Comparison of ENCODE assay signal across 11 mouse cellular contexts in the genomic region with DNA sequence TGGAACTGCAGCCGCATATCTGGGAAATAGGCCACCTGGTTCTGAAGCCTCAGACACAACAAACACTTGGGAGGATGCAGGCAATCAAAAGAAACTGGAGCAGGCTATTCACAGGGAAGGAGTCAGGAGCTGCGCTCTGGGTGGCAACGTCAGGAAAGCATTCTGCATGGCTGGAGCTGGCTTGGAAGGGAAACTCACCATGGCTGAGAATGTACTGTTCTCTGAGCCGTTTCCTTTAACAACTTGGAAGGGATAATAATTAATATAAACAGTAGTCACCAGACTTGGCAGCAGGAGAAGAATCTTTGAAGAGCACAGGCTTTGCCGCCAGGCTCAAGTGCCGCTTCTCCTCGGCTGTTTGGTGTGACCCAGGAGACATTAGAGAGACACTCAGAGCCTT.
DNase-seq lines count a peak whose midpoint lies in the region; ATAC-seq and TF ChIP-seq lines count a peak whose summit lies in the region.
"Had no signal": no experiment of that assay in that cellular context is flagged by ENCODE, and none has a peak within 500 bp of the region (broad histone marks: within the 10 kb centered on the region; RNA-seq: fewer than 3 reads in every experiment).

No protein-coding gene starts in this region.

- H3K27me3 ChIP-seq in intestine, embryonic 15.5 days (replicated peaks), result no peaks in the 10 kb centered on the region
- no peaks in the 10 kb centered on the region for H3K27me3 ChIP-seq in intestine, postnatal 0 days (replicated peaks; ENCODE audit: control insufficient read depth, insufficient read depth, low read length)
- H3K27me3 ChIP-seq in Patski, result peaks cover 35% of the 10 kb centered on the region
- H3K27me3 ChIP-seq in lung, embryonic 14.5 days (ENCODE audit: insufficient read depth, low read length), result no peaks in the 10 kb centered on the region

- CTCF ChIA-PET in Patski (lab: Charles Lee), result interaction anchor here (1.1 kb wide), 1 partner anchor 14 kb away, joined by 3 read pairs; no protein-coding TSS in a partner anchor

- H3K4me1 ChIP-seq in intestine, embryonic 15.5 days (replicated peaks), result peaks cover 3% of the 10 kb centered on the region
- no peaks in the 10 kb centered on the region for H3K4me1 ChIP-seq in intestine, postnatal 0 days (replicated peaks; ENCODE audit: control insufficient read depth, insufficient read depth, low read length)
- peaks cover 3% of the 10 kb centered on the region; the same call in 1 of the 2 replicates for H3K4me1 ChIP-seq in lung, embryonic 14.5 days (ENCODE audit: insufficient read depth)

- no peak overlapping the region for H3K9ac ChIP-seq in intestine, embryonic 15.5 days
- no peak overlapping the region for H3K9ac ChIP-seq in intestine, postnatal 0 days (ENCODE audit: low read depth, low read length)
- no peak overlapping the region for H3K9ac ChIP-seq in lung, embryonic 14.5 days

- no peaks in the 10 kb centered on the region for H3K36me3 ChIP-seq in intestine, embryonic 15.5 days
- H3K36me3 ChIP-seq in intestine, postnatal 0 days (ENCODE audit: control insufficient read depth, insufficient read depth), result no peaks in the 10 kb centered on the region
- H3K36me3 ChIP-seq in lung, embryonic 14.5 days (ENCODE audit: insufficient read depth), result no peaks in the 10 kb centered on the region
- H3K36me3 ChIP-seq: G1E had no signal

- POLR2A ChIA-PET in Patski (lab: Charles Lee), result no interaction called here

- H3K4me3 ChIP-seq in intestine, embryonic 15.5 days (replicated peaks), result no peak overlapping the region
- no peak overlapping the region for H3K4me3 ChIP-seq in intestine, postnatal 0 days (ENCODE audit: low read depth, low read length)
- H3K4me3 ChIP-seq in lung, embryonic 14.5 days (ENCODE audit: low read depth, low read length), result no peak overlapping the region

- in situ Hi-C loops in Patski (cut with MboI; ENCODE audit: low pct_unique_long_range_greater_than_20kb), result no loop called here

- DNase-seq in Patski (ENCODE audit: low read depth, low spot score), result peak; percentile 39
- peak; percentile 11 to 18 for DNase-seq in frontal cortex, postnatal 36 days (ENCODE audit: low spot score in 2 of 2)
- DNase-seq in lung, embryonic 14.5 days, result peak; percentile 59
- no peak for DNase-seq in adrenal gland, postnatal 14 days
- DNase-seq: adrenal gland, postnatal 25 days; cerebellum, adult 9-11 months had no signal

- no peak for TF ChIP-seq CTCF in intestine, postnatal 0 days (IDR thresholded peaks at IDR 0.05; ENCODE audit: low read depth)
- TF ChIP-seq CTCF in Patski (IDR thresholded peaks at IDR 0.05), result no peak
- TF ChIP-seq CTCF in lung, embryonic 14.5 days (IDR thresholded peaks at IDR 0.05; ENCODE audit: low read depth), result no peak

- peak overlapping the region; percentile 28; the same call in 1 of the 2 replicates for H3K27ac ChIP-seq in intestine, embryonic 15.5 days
- H3K27ac ChIP-seq in intestine, postnatal 0 days (ENCODE audit: low read depth, low read length), result no peak overlapping the region
- H3K27ac ChIP-seq in lung, embryonic 14.5 days (ENCODE audit: low read depth), result no peak overlapping the region

- no peaks in the 10 kb centered on the region for H3K9me3 ChIP-seq in intestine, embryonic 15.5 days
- H3K9me3 ChIP-seq in intestine, postnatal 0 days (ENCODE audit: control insufficient read depth), result no peaks in the 10 kb centered on the region
- H3K9me3 ChIP-seq in lung, embryonic 14.5 days (ENCODE audit: low read depth, low read length), result no peaks in the 10 kb centered on the region
- H3K9me3 ChIP-seq: G1E had no signal

- no peak overlapping the region for H3K4me2 ChIP-seq in intestine, embryonic 15.5 days (replicated peaks)
- no peak overlapping the region for H3K4me2 ChIP-seq in intestine, postnatal 0 days (replicated peaks; ENCODE audit: low read depth)
- no peak overlapping the region for H3K4me2 ChIP-seq in lung, embryonic 14.5 days
- H3K4me2 ChIP-seq: heart, embryonic 11.5 days had no signal

- ATAC-seq in intestine, embryonic 15.5 days, result no peak
- no peak for ATAC-seq in intestine, postnatal 0 days
- ATAC-seq in Patski, result peak; percentile 84
- ATAC-seq in lung, embryonic 14.5 days (ENCODE audit: insufficient read depth), result peak; percentile 21; the same call in 1 of the 2 replicates
- no peak for ATAC-seq in CD4-positive, CD25-positive, alpha-beta regulatory T cell, adult 4 months

- WGBS in intestine, embryonic 15.5 days, result 38% methylated on average over 7 of the region's 7 CpGs
- WGBS in intestine, postnatal 0 days, result 49% methylated on average over 7 of the region's 7 CpGs
- WGBS in lung, embryonic 14.5 days, result 33% methylated on average over 7 of the region's 7 CpGs

Comparison
In these comparisons a context has a peak if more than half of its experiments do, and no peak if none do; other contexts are left out.
1. ATAC-seq: peak in Patski (single experiment) and lung, embryonic 14.5 days (single experiment); none in intestine, embryonic 15.5 days (single experiment), intestine, postnatal 0 days (single experiment) and CD4-positive, CD25-positive, alpha-beta regulatory T cell, adult 4 months (single experiment).